Comparison of ENCODE assay signal across 11 mouse cellular contexts in genomic region chr13:99411761-99412160, GRCm38 (mm10).
DNase-seq lines count a peak whose midpoint lies in the region; ATAC-seq lines count a peak whose summit lies in the region.
"Had no signal": no experiment of that assay in that cellular context is flagged by ENCODE, and none has a peak within 500 bp of the region (broad histone marks: within the 10 kb centered on the region; RNA-seq: fewer than 3 reads in every experiment).

No protein-coding gene starts in this region.

- peaks cover 23% of the 10 kb centered on the region for H3K36me3 ChIP-seq in hindbrain, embryonic 12.5 days
- no peaks in the 10 kb centered on the region for H3K36me3 ChIP-seq in hindbrain, embryonic 16.5 days (ENCODE audit: control insufficient read depth, insufficient read depth, low read length)

- H3K4me1 ChIP-seq in hindbrain, embryonic 12.5 days, result peaks cover 38% of the 10 kb centered on the region
- peaks cover 13% of the 10 kb centered on the region; the same call in 1 of the 2 replicates for H3K4me1 ChIP-seq in hindbrain, embryonic 16.5 days (ENCODE audit: control insufficient read depth, insufficient read depth, low read depth, low read length)

- no peak overlapping the region for H3K4me2 ChIP-seq in hindbrain, embryonic 12.5 days (replicated peaks)
- no peak overlapping the region for H3K4me2 ChIP-seq in hindbrain, embryonic 16.5 days (ENCODE audit: low read length)
- H3K4me2 ChIP-seq: lung, embryonic 14.5 days had no signal

- H3K27me3 ChIP-seq in hindbrain, embryonic 12.5 days, result no peaks in the 10 kb centered on the region
- no peaks in the 10 kb centered on the region for H3K27me3 ChIP-seq in hindbrain, embryonic 16.5 days (replicated peaks; ENCODE audit: control insufficient read depth, insufficient read depth, low read length)

- no peaks in the 10 kb centered on the region for H3K9me3 ChIP-seq in hindbrain, embryonic 12.5 days (replicated peaks)
- H3K9me3 ChIP-seq in hindbrain, embryonic 16.5 days (ENCODE audit: control insufficient read depth, low read length), result no peaks in the 10 kb centered on the region

- no peak for ATAC-seq in hindbrain, embryonic 12.5 days (ENCODE audit: low FRiP score)
- no peak for ATAC-seq in hindbrain, embryonic 16.5 days

- H3K27ac ChIP-seq in hindbrain, embryonic 12.5 days, result peak overlapping the region; percentile 58; the same call in 1 of the 2 replicates
- H3K27ac ChIP-seq in hindbrain, embryonic 16.5 days (ENCODE audit: low read depth, low read length), result no peak overlapping the region

- WGBS in hindbrain, embryonic 12.5 days, result 89% methylated on average over 3 of the region's 3 CpGs
- WGBS in hindbrain, embryonic 16.5 days, result 68% methylated on average over 3 of the region's 3 CpGs

- no peak overlapping the region for H3K4me3 ChIP-seq in hindbrain, embryonic 12.5 days
- no peak overlapping the region for H3K4me3 ChIP-seq in hindbrain, embryonic 16.5 days (ENCODE audit: low read length)

- H3K9ac ChIP-seq in hindbrain, embryonic 12.5 days, result no peak overlapping the region
- no peak overlapping the region for H3K9ac ChIP-seq in hindbrain, embryonic 16.5 days (ENCODE audit: low read depth, low read length)
- H3K9ac ChIP-seq: lung, embryonic 14.5 days had no signal

- DNase-seq in cerebellum, adult 11 months, result peak; percentile 32
- DNase-seq in cerebellum, postnatal 4 days (ENCODE audit: low spot score in 2 of 2), result no peak
- peak; percentile 53 to 61 for DNase-seq in adrenal gland, adult 18-20 months (ENCODE audit: low spot score in 2 of 2)
- DNase-seq in cerebellum, adult 9-11 months, result peak; percentile 55
- no peak for DNase-seq in right cerebral cortex, postnatal 4 days
- no peak for DNase-seq in thymus, postnatal 0 days (ENCODE audit: low spot score)
- DNase-seq: left cerebral cortex, postnatal 4 days; lung, embryonic 14.5 days; thymus, postnatal 36 days had no signal

Comparison
In these comparisons a context has a peak if more than half of its experiments do, and no peak if none do; other contexts are left out.
1. DNase-seq: peak in cerebellum, adult 11 months (single experiment), adrenal gland, adult 18-20 months (2 of 2) and cerebellum, adult 9-11 months (single experiment); none in cerebellum, postnatal 4 days (0 of 2), right cerebral cortex, postnatal 4 days (single experiment) and thymus, postnatal 0 days (single experiment).